Mouse (Mus musculus) bone marrow macrophage, adult 2 months (primary cell): ENCODE data around the gene Umodl1.

Source experiments
- CTCF ChIP-seq: IDR thresholded peaks from 2 replicates; pipeline ENCODE4 v1.5.1; 2012; ENCODE audit warnings: low read depth, mild to moderate bottlenecking, low read length, moderate library complexity
- POLR2A ChIP-seq: IDR thresholded peaks from 2 replicates; pipeline ENCODE4 v1.6.1; 2012; ENCODE audit warnings: mild to moderate bottlenecking, low read depth, low read length, borderline replicate concordance

GRCm38 (mm10) chr17:31038381-31038780 lies 83.9 kb downstream of the Umodl1 start:
- TF ChIP-seq POLR2A (no peak), CTCF (no peak)
